Mouse (Mus musculus) left cerebral cortex, postnatal 14 days (tissue): ENCODE results near the gene Cpe. TPM values are rescaled to one million over a fixed set of nuclear protein-coding genes. Genes with fewer than 3 reads are reported as not detected.

Source experiments
- DNase-seq, 2 experiments: peaks; one replicate each; pipeline ENCODE4 v3.0.0; 2021 to 2022; ENCODE audit warnings: low spot score in 2 of 2, mixed read lengths in 1 of 2
- intact Hi-C: fragments of 180-260 bp; cut with DNase I; formaldehyde crosslinking; loops from one replicate; pipeline ENCODE4 v1.15.1; 2025
- long read RNA-seq, 2 experiments: library from polyadenylated mRNA; stranded (forward); transcript quantifications; one replicate each; pipeline ENCODE4 v2.0.0; 2021
- total RNA-seq, 2 experiments: library from RNA; stranded (reverse); gene quantifications; 2 replicates each; pipeline ENCODE4 v1.2.3; 2021

Cpe gene
- 1,000 to 10,000 TPM; 2,228 to 2,322 TPM for total RNA-seq
- long read RNA-seq, experiment 1, transcript Cpe-201 (9 exons, 2,117 nt), result major isoform, 4,063 of 4,392 reads
- long read RNA-seq, experiment 1, partial matches to known transcripts, result 277 of 4,392 reads
- long read RNA-seq, experiment 1, other reads (novel, unspliced or antisense), result 52 of 4,392 reads
- long read RNA-seq, experiment 2, transcript Cpe-201 (9 exons, 2,117 nt), result major isoform, 3,124 of 3,399 reads
- long read RNA-seq, experiment 2, partial matches to known transcripts, result 206 of 3,399 reads
- long read RNA-seq, experiment 2, other reads (novel, unspliced or antisense), result 69 of 3,399 reads

- peak; percentile 86 to 90 for DNase-seq
- intact Hi-C loops, result loop anchor here (1.0 to 5.0 kb wide), 3 partner anchors 35 to 250 kb away; no protein-coding TSS in a partner anchor
Observed at GRCm38 (mm10) chr8:64692651-64693201, at the start of gene Cpe. Gene Cpe (minus strand): TSS chr8:64693054.

DNA sequence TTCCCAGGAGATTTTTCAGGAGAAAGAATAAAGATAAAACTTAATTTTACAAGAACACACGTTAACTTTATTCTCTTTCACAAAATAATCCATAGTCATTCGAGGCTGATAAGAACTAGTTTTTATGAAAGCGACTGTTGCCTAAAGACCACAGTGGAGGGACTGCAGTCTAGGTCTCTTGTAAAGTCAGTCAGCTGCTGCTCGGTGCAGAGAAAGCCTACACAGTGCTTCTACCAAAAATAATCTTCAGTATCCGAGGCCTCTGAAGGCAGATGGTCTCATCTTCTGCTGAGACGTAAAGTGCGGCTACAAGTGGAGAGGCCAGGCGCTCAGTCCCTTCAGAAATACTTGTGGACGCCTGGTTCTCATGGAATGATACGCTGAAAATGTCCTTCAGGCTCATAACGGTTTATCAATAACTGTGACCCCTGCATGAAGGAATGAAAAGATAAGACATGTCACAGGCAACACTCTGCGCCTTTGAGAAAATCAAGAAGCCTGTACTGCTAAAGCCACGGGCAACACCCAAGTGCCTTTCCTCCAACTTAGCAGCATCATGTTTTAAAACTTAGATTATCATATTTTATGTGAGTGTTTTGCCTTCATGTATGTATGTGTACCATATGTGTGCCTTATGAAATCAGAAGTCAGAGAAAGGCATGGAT, 47.8 kb upstream of the Cpe start:
- DNase-seq, result no peak

GRCm38 (mm10) chr8:64738916-64739315, 46.1 kb upstream of the Cpe start:
- intact Hi-C loops, result no loop called here
- DNase-seq, result no peak

More for the DNA sequence above, 47.8 kb upstream of the Cpe start:
- intact Hi-C loops, result no loop called here

GRCm38 (mm10) chr8:64736767-64737323, 44.0 kb upstream of the Cpe start:
- DNase-seq, result no peak
- intact Hi-C loops, result no loop called here

DNA sequence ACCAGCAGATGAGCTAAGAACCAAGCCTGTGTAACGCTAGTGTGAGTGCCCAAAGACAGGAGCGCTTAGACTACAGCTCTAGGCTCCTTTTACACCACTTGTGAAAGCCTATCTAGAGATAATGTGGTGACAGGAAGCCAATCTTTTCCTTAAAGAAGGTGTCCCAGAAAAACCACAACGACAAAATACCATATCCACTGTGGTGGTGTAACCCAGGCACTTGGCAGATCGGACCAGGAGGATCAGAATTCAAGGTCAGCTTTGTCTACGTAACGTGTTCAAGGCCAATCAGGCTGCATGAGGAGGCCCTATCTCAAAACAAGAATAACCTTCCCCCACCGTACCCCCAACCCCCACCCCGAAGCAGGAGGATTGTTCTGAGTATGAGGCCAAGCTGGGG, 42.3 kb upstream of the Cpe start:
- intact Hi-C loops, result no loop called here
- DNase-seq, result no peak

- peak; percentile 98 for DNase-seq
- intact Hi-C loops, result no loop called here
Observed at GRCm38 (mm10) chr8:64733271-64733943, 40.6 kb upstream of the Cpe start, which contains the start of gene Msmo1. Gene Msmo1 (minus strand): TSS chr8:64733792.

- intact Hi-C loops, result no loop called here
- no peak for DNase-seq
Observed at GRCm38 (mm10) chr8:64732596-64732995, 39.7 kb upstream of the Cpe start.

DNA sequence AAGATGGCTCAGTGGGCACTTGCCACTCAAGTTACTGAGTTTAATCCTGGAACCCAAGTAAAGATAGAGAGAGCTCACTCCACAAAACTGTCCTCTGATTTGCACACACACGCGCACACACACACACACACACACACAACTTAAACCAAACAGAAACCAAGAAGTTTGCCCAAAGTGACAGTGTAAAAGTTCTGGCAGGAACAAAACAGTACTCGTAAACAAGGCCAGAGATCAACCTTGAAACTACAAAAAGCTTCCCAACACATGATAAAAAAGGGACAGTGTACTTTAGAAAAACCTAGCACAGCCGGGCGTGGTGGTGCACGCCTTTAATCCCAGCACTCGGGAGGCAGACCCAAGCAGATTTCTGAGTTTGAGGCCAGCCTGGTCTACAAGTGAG, 35.3 kb upstream of the Cpe start:
- intact Hi-C loops, result no loop called here
- DNase-seq, result no peak

DNA sequence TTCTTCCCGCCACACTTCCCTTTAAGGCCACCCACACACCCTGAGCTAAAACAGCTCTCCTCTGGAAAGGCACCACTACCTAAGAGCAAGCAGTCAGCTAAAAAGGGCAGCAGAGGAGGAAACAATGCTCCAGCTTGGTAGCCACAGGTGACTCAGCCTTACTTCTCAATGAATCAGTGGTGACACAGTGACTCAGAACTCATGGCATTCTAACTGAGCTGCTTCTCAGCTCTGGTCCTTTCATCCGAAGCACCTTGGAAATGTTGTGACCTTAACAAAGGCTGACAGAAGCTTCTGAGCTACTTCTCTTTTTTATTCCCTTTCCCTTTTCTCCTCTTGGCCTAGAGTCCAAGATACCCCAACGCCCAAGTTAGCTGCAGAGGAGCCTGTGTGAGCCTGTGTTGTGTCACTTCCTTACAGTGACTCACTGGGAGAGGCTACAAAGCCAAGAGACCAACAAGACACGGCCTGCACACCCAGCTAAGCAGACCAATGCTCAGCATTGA, 33.4 kb upstream of the Cpe start:
- DNase-seq, result no peak
- intact Hi-C loops, result no loop called here

- no peak for DNase-seq
- intact Hi-C loops, result no loop called here
Observed at GRCm38 (mm10) chr8:64723206-64723605, 30.4 kb upstream of the Cpe start.

GRCm38 (mm10) chr8:64717868-64718267, 25.0 kb upstream of the Cpe start:
- DNase-seq, result no peak

GRCm38 (mm10) chr8:64712499-64712898, 19.6 kb upstream of the Cpe start:
- intact Hi-C loops, result no loop called here
- DNase-seq, result no peak

More at GRCm38 (mm10) chr8:64717868-64718267, 25.0 kb upstream of the Cpe start:
- intact Hi-C loops, result no loop called here

GRCm38 (mm10) chr8:64711544-64711943, 18.7 kb upstream of the Cpe start:
- intact Hi-C loops, result no loop called here
- DNase-seq, result no peak

DNA sequence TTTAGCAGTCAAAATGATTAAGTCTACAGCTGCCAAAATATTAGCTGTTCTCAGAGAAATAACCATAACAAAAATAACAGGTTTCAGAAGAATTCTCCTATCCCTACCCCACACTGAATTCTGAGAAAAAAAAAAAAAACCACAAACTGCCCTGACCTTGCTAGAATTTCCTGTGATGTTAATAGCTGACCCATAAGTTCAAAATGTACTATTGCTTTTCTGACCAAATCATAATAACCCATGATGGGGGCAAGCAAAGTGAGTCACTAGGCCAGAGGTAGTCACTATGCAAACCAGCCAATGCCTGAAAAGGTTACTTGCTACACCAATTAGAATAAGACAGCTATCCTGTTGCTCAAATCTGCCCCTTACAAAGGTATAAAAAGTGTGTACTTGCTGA, 14.6 kb upstream of the Cpe start:
- DNase-seq, result no peak
- intact Hi-C loops, result no loop called here

- intact Hi-C loops, result no loop called here
- DNase-seq, result no peak
Observed at GRCm38 (mm10) chr8:64703191-64703590, 10.3 kb upstream of the Cpe start.

GRCm38 (mm10) chr8:64691591-64692401, 1.1 kb downstream of the Cpe start:
- peak in 1 of 2 experiments; percentile 41 for DNase-seq
- intact Hi-C loops, result loop anchor here (1.0 to 5.0 kb wide), 3 partner anchors 34 to 251 kb away; no protein-coding TSS in a partner anchor

- DNase-seq, result no peak
- intact Hi-C loops, result loop anchor here (5.0 kb wide), 2 partner anchors 34 to 251 kb away; no protein-coding TSS in a partner anchor
Observed at GRCm38 (mm10) chr8:64690845-64691244, 2.0 kb downstream of the Cpe start.

DNA sequence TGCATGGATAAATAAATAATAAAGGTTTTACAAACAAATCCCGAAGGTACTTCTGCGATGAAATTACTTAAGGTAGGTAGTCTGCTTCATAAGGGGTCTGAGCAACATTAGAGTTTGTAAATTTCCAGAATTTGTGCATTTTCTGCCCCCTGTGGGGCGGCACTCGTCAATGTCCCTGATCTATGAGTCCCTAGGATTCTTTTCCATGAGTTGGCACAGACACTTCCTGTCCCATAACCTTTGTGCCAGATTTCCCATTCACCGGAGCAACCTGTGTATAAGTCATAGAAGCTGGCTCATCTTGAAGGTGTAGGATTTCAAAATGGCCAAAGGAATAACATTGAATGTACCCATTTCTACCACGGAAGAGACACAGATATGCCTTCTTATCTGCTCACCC, 2.5 kb downstream of the Cpe start:
- intact Hi-C loops, result loop anchor here (5.0 kb wide), 2 partner anchors 33 to 252 kb away; no protein-coding TSS in a partner anchor
- no peak for DNase-seq

DNA sequence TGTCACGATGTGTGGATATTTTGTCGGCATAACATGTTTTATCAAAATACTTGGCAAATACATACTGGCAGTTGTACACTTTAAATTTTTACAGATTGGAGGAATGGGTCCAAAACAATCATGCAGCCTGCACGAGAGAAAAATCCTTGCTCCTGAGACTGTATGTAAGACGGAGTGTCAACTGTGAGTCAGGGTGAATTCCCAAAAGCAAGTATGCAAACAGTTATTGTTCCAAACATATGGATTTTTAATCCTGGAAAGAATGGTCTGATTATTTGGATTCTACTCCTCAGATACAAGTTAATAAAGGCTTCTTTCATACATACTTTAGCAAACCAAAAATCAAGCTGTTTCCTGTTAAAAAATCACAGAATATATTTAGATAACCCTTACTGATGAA, 4.1 kb downstream of the Cpe start:
- no peak for DNase-seq
- intact Hi-C loops, result no loop called here
